Mouse (Mus musculus) thymus, postnatal 10 days (tissue): ENCODE results near the gene Olfr20.
"Not testable (repeated sequence)": the region's sequence is repeated elsewhere in the genome, so short reads cannot be mapped to it uniquely, and the experiment has no call there.

Source experiments
- DNase-seq, 2 experiments: peaks; one replicate each; pipeline ENCODE4 v3.0.0; 2021; ENCODE audit warnings: low spot score in 2 of 2

Olfr20 gene

DNA sequence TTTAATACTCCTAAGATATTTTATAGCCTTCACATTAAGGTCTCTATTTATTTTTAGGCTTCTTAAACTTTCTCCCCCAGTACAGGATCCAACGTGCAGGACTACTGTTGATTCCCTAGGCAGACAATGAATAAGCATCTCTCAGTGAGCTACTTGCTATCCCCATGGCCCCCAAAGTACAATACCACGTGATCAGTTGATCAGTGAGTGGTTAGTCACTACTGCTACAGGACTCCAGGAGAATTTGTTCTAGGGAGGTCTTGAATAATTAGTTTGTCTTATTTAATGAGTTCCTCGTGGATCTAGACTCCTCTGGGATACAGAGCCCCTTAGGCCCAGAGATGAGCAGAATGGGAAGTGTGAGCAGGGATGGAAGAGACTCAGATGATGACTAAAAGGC is at the start of gene Olfr20:
Gene Olfr20 (plus strand): TSS at position 301 of the 400 bp plus-strand sequence.
- DNase-seq: no peak

DNA sequence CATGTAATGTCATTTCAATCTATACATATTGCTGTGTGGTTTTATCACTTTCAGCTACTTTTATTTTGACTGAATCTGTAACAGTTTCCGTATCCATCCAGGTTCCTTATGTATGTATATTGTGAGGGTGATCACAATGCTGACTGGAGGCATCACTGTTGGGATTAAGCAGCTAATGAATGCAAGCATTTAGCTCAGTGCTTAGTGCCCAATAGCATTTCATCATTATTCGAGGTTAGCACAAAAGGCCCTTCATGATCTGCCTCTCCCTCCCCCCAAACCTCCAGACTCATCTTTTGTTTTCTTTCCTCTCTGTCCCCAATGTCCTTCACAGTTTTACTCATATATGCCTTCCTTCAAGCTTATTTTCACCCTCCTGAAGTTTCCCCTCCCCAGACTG is 47.5 kb upstream of the Olfr20 start:
- no peak for DNase-seq

DNA sequence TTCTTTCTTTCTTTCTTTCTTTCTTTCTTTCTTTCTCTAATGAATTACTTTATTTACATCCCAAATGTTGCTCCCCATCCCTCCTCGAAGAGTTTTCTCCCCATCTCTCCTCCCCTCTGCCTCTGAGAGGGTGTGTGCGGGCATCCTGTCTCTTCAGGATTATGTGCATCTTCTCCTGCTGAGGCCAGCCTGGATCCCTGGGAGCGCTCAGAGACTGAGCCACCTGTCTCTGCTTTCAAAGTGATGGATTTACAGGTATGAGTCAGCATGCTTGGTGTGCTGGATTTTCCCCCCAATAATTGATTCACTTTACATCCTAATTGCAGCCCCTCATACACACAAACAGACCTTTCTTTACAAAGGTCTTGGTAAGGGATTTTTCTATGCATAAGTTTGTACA is 34.6 kb upstream of the Olfr20 start:
- DNase-seq: no peak

DNA sequence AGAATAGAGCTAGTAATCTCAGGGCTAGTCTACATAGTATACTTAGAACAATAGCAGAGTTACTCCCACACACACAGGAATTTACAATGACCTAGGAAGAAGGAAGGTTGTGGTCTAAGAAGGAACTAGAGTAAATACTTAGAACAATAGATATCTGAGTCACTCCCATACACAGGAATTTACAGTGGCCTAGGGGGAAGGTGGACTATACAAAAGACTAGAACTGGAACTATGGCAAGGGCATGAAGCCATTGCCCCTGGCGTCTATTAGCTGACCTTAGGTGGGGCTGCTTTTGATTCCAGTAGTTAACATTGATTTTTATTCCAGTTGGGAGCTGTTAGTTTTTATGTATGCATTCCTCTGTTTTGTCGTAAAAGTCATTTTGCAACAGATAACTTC is 32.0 kb upstream of the Olfr20 start:
- not testable (repeated sequence) for DNase-seq

DNA sequence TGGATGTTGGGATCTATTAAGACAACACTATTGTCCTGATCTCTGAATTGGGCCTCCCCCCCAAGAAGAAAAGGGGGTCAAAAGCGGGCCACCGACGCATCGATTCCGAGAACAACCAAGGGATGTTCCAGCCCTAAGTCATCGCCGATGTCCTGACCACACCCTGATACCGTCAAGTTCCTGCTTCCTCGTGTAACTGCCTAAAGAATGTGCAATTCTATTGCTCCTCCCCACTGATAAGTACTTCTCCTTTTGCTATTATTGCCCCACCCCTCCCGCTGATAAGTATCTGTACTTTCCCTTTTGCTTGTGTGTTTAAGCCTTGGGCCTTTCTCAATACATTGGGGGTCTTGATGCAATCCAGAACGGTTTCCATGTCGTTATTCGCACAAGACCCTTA is 29.5 kb upstream of the Olfr20 start:
- not testable (repeated sequence) for DNase-seq

DNA sequence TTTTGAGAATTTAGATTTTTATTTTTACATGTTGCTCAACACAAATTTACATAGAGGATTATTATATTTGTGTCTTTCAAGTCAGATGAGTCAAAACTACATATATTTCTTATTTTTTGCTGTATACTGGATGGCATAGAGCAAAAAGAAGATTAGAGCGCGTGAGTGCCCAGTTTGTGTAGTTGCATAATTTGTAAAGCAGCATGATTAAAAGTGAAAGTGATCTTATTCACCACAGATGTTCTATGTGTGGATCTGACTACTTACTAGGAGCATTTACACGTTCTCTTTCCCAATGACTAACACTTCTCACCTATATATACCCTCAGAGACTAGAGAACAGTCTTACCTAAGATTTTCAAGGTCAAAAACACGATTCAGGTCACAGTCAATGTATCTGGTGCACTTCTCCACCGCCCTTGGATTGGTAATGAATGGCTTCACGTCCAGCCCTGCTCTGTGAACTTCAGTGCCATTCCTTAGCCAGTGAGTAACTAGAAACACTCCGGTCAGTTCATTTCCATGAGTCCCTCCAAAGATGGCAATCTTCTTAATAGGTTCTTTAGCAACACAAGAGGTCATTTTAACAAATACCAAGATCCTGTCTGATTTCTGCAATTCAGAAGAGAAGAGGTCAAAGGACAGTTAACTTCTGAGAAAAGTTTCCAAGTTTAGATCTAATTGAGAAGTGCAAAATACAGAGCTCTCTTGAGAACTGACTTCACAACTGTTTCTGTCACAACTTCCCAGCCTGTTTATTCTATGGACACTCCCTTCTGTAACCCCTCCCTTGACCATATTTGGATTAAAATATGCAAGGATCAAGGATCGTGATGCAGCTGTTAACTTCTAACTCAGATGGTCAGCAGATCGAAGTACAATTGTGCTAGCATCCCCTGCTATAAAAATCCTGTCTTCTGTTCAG is 26.4 kb upstream of the Olfr20 start:
- no peak for DNase-seq

DNA sequence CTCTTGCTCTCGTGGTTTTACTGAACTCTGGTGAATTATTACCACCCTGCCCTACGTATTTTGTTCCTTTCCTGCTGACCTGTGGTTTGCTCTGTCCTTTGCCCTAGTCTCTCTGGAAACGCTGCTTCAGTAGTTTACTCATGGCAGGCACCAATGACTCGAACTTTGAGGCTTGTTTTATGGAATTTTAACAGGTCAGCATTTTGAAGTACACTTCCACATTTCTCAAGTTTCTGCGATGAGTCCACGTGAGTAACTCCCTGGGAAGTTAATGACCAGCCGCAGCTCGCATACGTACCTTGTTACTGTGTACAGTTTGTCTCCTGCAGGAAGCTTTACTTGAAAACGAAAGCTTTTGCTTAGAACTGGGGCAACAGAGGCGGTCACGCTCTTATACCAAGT is 24.1 kb upstream of the Olfr20 start:
- DNase-seq: no peak

DNA sequence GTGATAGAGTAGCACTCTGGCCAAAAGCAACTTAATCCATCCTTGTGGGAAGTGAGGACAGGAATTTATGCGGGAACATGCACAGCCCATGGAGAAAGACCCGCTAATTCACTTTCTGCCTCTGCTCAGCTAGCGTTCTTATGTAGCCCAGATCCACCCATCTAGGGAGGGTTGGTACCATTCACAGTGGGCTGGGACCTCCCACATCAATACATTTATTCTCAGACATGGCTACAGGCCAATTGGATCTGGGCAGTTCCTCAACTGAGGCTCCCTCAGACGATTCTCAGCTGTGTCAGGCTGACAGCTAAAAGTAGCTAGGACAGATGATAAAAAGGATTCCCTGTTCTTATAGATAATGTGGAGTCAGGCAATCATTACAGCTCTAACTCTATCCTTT is 23.2 kb upstream of the Olfr20 start:
- no peak for DNase-seq

DNA sequence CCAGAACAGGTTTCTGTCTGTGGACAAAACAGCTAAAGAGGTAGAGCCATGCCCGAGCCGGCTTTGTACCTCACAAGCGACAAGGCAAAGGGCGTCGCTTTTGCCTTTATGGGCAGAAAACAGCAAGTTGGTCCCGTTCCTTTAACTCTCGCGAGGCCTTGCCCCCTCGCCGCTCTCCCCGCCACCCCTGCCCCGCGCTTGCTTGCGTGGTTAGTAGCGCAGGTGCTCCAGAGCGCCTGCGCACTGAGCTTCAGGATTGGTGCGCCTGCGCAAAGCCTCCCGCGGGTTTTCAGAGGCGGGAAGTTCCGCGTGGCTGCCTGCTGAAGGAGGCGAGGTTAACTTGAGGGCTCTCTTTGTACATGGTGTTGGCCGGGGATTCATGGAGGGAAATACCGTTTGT is 21.1 kb upstream of the Olfr20 start, which contains the start of the genes Aspa, Gm49340 and Spata22:
Gene Aspa (minus strand): TSS at position 155 of the 400 bp plus-strand sequence.
Gene Gm49340 (plus strand): TSS at position 300 of the 400 bp plus-strand sequence.
Gene Spata22 (plus strand): TSS at position 300 of the 400 bp plus-strand sequence.
- no peak for DNase-seq

DNA sequence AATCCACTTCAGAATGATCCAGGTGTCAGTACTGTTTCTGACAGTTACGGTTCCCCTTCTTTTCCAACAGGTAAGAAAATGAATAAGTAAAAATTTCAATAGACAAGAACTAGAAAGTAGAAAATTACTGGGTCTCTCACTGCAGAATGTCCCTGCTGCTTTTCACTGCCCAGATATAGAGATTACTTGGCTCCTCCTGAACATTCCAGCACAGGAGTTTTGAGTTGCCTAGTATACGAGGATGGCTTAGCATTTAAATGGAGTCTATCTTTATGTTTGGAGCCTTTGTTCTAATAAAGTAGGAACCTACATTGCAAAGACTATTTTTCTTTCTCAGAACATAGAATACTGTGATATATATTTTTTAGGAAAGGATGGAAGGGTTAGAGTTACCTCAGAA is 17.2 kb upstream of the Olfr20 start:
- DNase-seq: no peak

DNA sequence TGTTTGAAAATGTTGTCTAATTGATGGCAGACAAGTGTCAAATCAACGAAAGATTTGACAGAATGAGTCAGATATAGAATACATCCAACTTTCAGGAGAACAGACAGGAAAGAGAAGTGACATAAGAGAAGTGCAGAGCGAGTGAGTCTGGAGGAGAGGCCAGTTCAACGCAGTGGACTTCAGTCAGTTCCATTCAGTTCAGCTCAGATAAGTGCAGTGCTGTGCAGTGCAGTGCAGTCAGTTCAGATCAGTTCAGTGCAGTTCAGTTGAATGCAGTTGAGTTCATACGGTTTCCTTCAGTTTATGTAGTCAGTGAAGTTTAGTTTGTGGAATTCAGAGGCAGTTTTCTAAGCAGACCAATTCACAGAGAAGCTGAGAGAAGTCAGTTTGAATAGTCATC is 13.7 kb upstream of the Olfr20 start:
- no peak for DNase-seq

DNA sequence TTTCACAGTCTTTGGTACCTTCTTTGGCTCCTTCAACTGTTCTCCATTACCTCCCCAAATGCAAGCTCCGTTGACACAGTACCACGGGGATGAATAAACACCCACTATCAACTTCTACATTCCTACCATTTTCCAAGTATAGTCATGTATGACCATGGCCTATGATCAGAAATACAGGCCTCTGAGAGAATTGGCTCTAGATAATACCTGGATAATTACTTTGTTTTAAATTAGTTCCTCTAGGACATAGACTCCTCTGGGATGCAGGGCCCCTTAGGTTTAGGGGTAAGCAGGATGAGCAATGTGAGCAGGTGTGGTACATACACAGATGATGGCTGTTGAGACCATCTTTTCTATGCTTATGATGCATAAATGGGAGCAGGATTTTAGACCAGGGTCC is 20.4 kb downstream of the Olfr20 start, which contains the start of gene Olfr376:
Gene Olfr376 (plus strand): TSS at position 301 of the 400 bp plus-strand sequence.
- no peak for DNase-seq

DNA sequence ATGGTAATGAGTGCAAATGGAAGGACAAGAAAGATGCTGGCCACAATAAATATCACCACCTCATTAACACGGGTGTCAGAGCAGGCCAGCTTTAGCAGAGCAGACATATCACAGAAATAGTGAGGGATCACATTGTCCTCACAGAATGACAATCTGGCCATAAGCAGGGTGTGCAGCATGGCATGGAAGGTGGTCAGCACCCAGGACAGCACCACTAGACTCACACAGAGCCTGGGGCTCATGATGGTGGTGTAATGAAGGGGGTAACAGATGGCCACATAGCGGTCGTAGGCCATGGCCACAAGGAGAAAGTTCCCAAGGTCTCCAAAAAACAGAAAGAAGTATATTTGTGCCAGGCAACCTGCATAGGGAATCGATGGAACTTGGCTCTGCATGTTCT is 44.8 kb downstream of the Olfr20 start:
- no peak for DNase-seq

DNA sequence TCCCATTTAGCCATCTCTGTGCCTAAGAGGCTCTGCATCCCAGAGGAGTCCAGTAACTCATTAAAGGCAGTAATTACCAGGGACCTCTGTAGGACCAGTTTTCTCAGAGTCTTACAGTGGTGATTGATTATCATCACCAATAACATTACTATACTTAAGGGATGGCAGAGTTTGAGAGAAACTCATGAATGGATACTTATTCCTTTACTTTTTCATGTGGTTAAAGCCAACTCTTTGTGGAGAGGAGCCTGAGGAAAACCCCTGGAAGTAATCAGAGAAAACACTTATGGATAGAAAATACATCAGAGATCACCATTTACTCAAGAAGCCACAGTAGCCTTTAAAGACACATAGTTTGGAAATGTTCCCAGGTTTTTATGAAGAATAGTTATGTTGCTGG is 48.9 kb downstream of the Olfr20 start, which contains the start of gene Olfr1:
Gene Olfr1 (minus strand): TSS at position 101 of the 400 bp plus-strand sequence.
- DNase-seq: no peak
